Mouse (Mus musculus): ENCODE results near the gene Zer1. TPM values are rescaled to one million over a fixed set of nuclear protein-coding genes. Genes with fewer than 3 reads are reported as not detected.

Zer1 gene
- polyA plus RNA-seq (2014; fragmentation: Nextera tagmentation; extraction: Ambion mirVana), result 5.2 and 5.3 TPM in 2 replicates

- H3K27me3 ChIP-seq (ENCODE audit: control insufficient read depth, insufficient read depth, low read length), result no peaks in the 10 kb centered on the region
- 0 out of 2 replicates have a peak within 1 kb of the TSS, but pooled peaks have one; percentile 39 for H3K27ac ChIP-seq (replicated peaks; ENCODE audit: low read depth, low read length)
- no peaks in the 10 kb centered on the region for H3K9me3 ChIP-seq (replicated peaks; ENCODE audit: control insufficient read depth, low read length)
- H3K4me1 ChIP-seq (ENCODE audit: control insufficient read depth, insufficient read depth, low read length), result no peaks in the 10 kb centered on the region
- DNase-seq (ENCODE audit: low spot score) (peak; percentile 94), ATAC-seq (replicated peaks; ENCODE audit: insufficient number of reproducible peaks, low FRiP score, low TSS enrichment, low read depth) (peak; percentile 95)
- H3K4me3 ChIP-seq (ENCODE audit: low read depth, low read length), result peak within 1 kb of the TSS; percentile 82
- H3K9ac ChIP-seq (replicated peaks; ENCODE audit: low read length), result peak within 1 kb of the TSS; percentile 83
- H3K4me2 ChIP-seq (ENCODE audit: low read depth, low read length), result peak within 1 kb of the TSS; percentile 79
- no peaks in the 10 kb centered on the region for H3K36me3 ChIP-seq (replicated peaks; ENCODE audit: control insufficient read depth, insufficient read depth, low read depth, low read length)
- WGBS, result 12% methylated on average over 30 of the region's 31 CpGs
These were observed at the start of gene Zer1 for GRCm38 (mm10) chr2:30124472-30125274. Gene Zer1 (minus strand): TSS chr2:30124585.

DNA sequence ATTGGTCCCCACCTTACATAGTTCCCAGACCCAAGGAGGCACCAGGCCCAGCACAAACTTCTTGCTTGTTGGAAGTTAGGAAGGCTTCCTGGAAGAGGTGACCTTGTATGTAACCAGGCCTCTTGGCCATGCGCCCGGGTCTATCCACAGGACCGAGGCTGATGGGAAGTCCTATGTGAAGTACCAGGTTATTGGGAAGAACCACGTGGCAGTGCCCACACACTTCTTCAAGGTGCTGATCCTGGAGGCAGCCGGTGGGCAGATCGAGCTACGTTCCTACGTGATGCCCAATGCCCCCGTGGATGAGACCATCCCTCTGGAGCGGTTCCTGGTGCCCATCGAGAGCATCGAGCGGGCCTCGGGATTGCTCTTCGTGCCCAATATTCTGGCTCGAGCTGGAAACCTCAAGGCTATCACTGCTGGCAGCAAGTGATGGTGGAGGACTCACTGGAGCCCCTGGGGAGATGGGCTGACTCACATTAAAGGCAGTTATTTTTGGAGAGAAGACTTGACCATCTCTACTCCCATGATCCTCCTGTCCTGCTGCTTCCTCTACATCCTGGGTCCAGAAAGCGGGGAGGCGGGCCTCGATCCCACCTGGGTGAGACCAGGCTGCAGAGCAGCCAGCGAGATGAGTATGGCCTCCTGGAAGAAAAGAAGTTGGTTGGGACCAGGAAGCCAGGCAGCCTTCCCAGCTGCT, 49.3 kb upstream of the Zer1 start:
- H3K4me2 ChIP-seq (ENCODE audit: low read depth, low read length), result no peak overlapping the region
- no peak overlapping the region for H3K9ac ChIP-seq (replicated peaks; ENCODE audit: low read length)
- ATAC-seq (replicated peaks; ENCODE audit: insufficient number of reproducible peaks, low FRiP score, low TSS enrichment, low read depth) (no peak), DNase-seq (ENCODE audit: low spot score) (no peak)
- H3K4me1 ChIP-seq (ENCODE audit: control insufficient read depth, insufficient read depth, low read length), result peaks cover 6% of the 10 kb centered on the region
- H3K36me3 ChIP-seq (replicated peaks; ENCODE audit: control insufficient read depth, insufficient read depth, low read depth, low read length), result peaks cover 10% of the 10 kb centered on the region
- no peak overlapping the region for H3K4me3 ChIP-seq (ENCODE audit: low read depth, low read length)
- 95% methylated on average over 20 of the region's 20 CpGs for WGBS
- no peaks in the 10 kb centered on the region for H3K27me3 ChIP-seq (ENCODE audit: control insufficient read depth, insufficient read depth, low read length)
- H3K27ac ChIP-seq (replicated peaks; ENCODE audit: low read depth, low read length), result no peak overlapping the region
- no peaks in the 10 kb centered on the region for H3K9me3 ChIP-seq (replicated peaks; ENCODE audit: control insufficient read depth, low read length)

GRCm38 (mm10) chr2:30171997-30172382, 47.6 kb upstream of the Zer1 start:
- H3K4me3 ChIP-seq (ENCODE audit: low read depth, low read length), result peak overlapping the region; percentile 68
- ATAC-seq (replicated peaks; ENCODE audit: insufficient number of reproducible peaks, low FRiP score, low TSS enrichment, low read depth) (0 out of 2 replicates have a peak, but pooled peaks have one; percentile 30), DNase-seq (ENCODE audit: low spot score) (no peak)
- H3K9ac ChIP-seq (replicated peaks; ENCODE audit: low read length), result peak overlapping the region; percentile 69
- WGBS, result 3% methylated on average over 19 of the region's 19 CpGs
- H3K27me3 ChIP-seq (ENCODE audit: control insufficient read depth, insufficient read depth, low read length), result no peaks in the 10 kb centered on the region
- H3K27ac ChIP-seq (replicated peaks; ENCODE audit: low read depth, low read length), result no peak overlapping the region
- peaks cover under 1% of the 10 kb centered on the region; the same call in 1 of the 2 replicates for H3K9me3 ChIP-seq (replicated peaks; ENCODE audit: control insufficient read depth, low read length)
- H3K36me3 ChIP-seq (replicated peaks; ENCODE audit: control insufficient read depth, insufficient read depth, low read depth, low read length), result peaks cover 10% of the 10 kb centered on the region
- no peaks in the 10 kb centered on the region; the same call in 1 of the 2 replicates for H3K4me1 ChIP-seq (ENCODE audit: control insufficient read depth, insufficient read depth, low read length)
- peak overlapping the region; percentile 98 for H3K4me2 ChIP-seq (ENCODE audit: low read depth, low read length)

DNA sequence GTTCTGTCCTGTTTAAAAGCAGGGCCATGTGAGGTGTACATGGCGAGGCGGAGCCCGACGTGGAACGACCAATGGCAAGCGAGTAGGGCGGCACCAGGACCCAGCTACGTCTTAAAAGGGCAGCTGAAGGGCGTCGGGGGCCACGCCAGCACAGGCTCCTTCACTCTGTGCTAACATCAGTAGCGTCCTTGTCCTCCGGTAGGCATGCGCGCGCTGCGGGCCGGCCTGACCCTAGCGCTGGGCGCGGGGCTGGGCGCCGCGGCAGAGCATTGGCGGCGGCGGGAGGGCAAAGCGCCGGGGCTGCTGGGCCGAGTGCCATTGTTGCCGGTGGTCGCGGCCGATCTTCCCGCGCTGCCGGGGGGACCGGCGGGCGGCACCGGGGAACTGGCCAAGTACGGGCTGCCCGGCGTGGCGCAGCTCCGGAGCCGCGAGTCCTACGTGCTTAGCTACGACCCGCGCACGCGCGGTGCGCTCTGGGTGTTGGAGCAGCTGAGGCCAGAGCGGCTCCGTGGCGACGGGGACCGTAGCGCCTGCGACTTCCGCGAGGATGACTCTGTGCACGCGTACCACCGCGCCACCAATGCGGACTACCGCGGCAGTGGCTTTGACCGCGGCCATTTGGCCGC, 47.1 kb upstream of the Zer1 start, which contains the start of gene Endog:
Gene Endog, plus strand, starts transcription at position 123 of the 626 bp plus-strand sequence.
- Histone ChIP-seq H3K4me3 (ENCODE audit: low read depth, low read length) (peak within 1 kb of the TSS; percentile 68), H3K27ac (replicated peaks; ENCODE audit: low read depth, low read length) (peak within 1 kb of the TSS; percentile 65), H3K36me3 (replicated peaks; ENCODE audit: control insufficient read depth, insufficient read depth, low read depth, low read length) (peaks cover 9% of the 10 kb centered on the region), H3K9ac (replicated peaks; ENCODE audit: low read length) (peak within 1 kb of the TSS; percentile 69), H3K4me1 (ENCODE audit: control insufficient read depth, insufficient read depth, low read length) (no peaks in the 10 kb centered on the region; the same call in 1 of the 2 replicates), H3K9me3 (replicated peaks; ENCODE audit: control insufficient read depth, low read length) (peaks cover 6% of the 10 kb centered on the region; the same call in 1 of the 2 replicates), H3K4me2 (ENCODE audit: low read depth, low read length) (peak within 1 kb of the TSS; percentile 98), H3K27me3 (ENCODE audit: control insufficient read depth, insufficient read depth, low read length) (no peaks in the 10 kb centered on the region)
- DNase-seq (ENCODE audit: low spot score), result peak; percentile 83
- 0% methylated on average over 70 of the region's 75 CpGs for WGBS
- peak; percentile 95 for ATAC-seq (replicated peaks; ENCODE audit: insufficient number of reproducible peaks, low FRiP score, low TSS enrichment, low read depth)

DNA sequence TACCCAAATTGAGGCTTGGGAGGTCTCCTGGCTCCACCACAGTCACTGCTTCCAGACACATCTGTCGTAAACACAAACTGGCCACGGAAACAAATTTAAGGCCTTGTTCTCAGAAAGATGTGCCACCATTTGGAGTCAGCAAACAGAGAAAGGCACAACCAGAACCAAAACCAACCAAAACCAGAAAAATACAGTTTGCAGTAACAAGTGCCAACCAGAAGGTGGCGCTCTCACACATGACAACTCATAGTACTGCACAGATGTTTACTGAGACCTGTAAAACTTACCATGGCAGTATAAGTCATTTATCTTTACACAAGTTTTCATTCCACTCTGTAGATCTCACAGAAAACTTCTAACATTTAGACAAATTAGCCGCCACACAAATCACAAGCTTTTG, 42.3 kb upstream of the Zer1 start:
- 63% methylated on average over 4 of the region's 4 CpGs for WGBS
- H3K27me3 ChIP-seq (ENCODE audit: control insufficient read depth, insufficient read depth, low read length), result no peaks in the 10 kb centered on the region
- DNase-seq (ENCODE audit: low spot score) (no peak), ATAC-seq (replicated peaks; ENCODE audit: insufficient number of reproducible peaks, low FRiP score, low TSS enrichment, low read depth) (no peak)
- no peaks in the 10 kb centered on the region for H3K4me1 ChIP-seq (ENCODE audit: control insufficient read depth, insufficient read depth, low read length)
- H3K4me3 ChIP-seq (ENCODE audit: low read depth, low read length), result no peak overlapping the region
- H3K4me2 ChIP-seq (ENCODE audit: low read depth, low read length), result no peak overlapping the region
- H3K9ac ChIP-seq (replicated peaks; ENCODE audit: low read length), result no peak overlapping the region
- no peak overlapping the region for H3K27ac ChIP-seq (replicated peaks; ENCODE audit: low read depth, low read length)
- peaks cover 7% of the 10 kb centered on the region; the same call in 1 of the 2 replicates for H3K9me3 ChIP-seq (replicated peaks; ENCODE audit: control insufficient read depth, low read length)
- H3K36me3 ChIP-seq (replicated peaks; ENCODE audit: control insufficient read depth, insufficient read depth, low read depth, low read length), result no peaks in the 10 kb centered on the region

DNA sequence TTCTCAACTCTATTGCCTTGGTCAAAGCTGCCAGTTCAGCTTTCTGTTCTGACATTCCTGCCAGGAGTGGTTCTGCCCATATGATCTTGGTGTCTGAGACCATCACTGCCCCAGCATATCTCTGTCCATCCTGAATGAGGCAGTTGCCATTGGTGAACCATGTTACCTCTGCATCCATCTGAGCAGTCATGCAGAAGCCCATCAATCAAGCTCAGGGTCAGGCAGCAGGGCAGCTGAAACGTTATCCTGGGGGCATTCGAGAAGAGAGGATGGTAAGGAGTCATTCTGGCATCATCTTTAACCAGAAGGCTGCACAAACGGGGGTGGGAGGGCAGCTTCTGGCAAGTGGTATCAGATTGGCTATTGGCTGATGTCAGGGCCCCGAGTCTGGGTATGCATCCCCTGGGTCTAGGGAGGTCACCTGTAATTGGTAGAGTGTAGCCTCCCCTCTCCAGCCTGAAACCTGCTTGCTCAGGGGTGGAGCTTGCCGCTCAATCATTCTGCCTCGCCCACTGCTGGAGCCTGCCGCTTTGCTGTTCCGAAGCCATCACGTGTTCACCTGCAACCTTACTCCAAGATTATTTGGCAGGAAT, 40.1 kb upstream of the Zer1 start:
- H3K4me1 ChIP-seq (ENCODE audit: control insufficient read depth, insufficient read depth, low read length), result no peaks in the 10 kb centered on the region
- DNase-seq (ENCODE audit: low spot score) (no peak), ATAC-seq (replicated peaks; ENCODE audit: insufficient number of reproducible peaks, low FRiP score, low TSS enrichment, low read depth) (no peak)
- no peak overlapping the region for H3K27ac ChIP-seq (replicated peaks; ENCODE audit: low read depth, low read length)
- WGBS, result 57% methylated on average over 9 of the region's 9 CpGs
- no peak overlapping the region for H3K4me2 ChIP-seq (ENCODE audit: low read depth, low read length)
- H3K36me3 ChIP-seq (replicated peaks; ENCODE audit: control insufficient read depth, insufficient read depth, low read depth, low read length), result no peaks in the 10 kb centered on the region
- no peak overlapping the region for H3K9ac ChIP-seq (replicated peaks; ENCODE audit: low read length)
- H3K9me3 ChIP-seq (replicated peaks; ENCODE audit: control insufficient read depth, low read length), result peaks cover 7% of the 10 kb centered on the region; the same call in 1 of the 2 replicates
- H3K4me3 ChIP-seq (ENCODE audit: low read depth, low read length), result no peak overlapping the region
- H3K27me3 ChIP-seq (ENCODE audit: control insufficient read depth, insufficient read depth, low read length), result no peaks in the 10 kb centered on the region

- DNase-seq (ENCODE audit: low spot score) (peak; percentile 75), ATAC-seq (replicated peaks; ENCODE audit: insufficient number of reproducible peaks, low FRiP score, low TSS enrichment, low read depth) (no peak)
- no peak overlapping the region for H3K27ac ChIP-seq (replicated peaks; ENCODE audit: low read depth, low read length)
- H3K4me3 ChIP-seq (ENCODE audit: low read depth, low read length), result no peak overlapping the region
- H3K36me3 ChIP-seq (replicated peaks; ENCODE audit: control insufficient read depth, insufficient read depth, low read depth, low read length), result no peaks in the 10 kb centered on the region
- no peak overlapping the region for H3K9ac ChIP-seq (replicated peaks; ENCODE audit: low read length)
- no peaks in the 10 kb centered on the region for H3K4me1 ChIP-seq (ENCODE audit: control insufficient read depth, insufficient read depth, low read length)
- no peaks in the 10 kb centered on the region for H3K27me3 ChIP-seq (ENCODE audit: control insufficient read depth, insufficient read depth, low read length)
- no peak overlapping the region for H3K4me2 ChIP-seq (ENCODE audit: low read depth, low read length)
- peaks cover 5% of the 10 kb centered on the region; the same call in 1 of the 2 replicates for H3K9me3 ChIP-seq (replicated peaks; ENCODE audit: control insufficient read depth, low read length)
These were observed 37.4 kb upstream of the Zer1 start for GRCm38 (mm10) chr2:30161809-30162208.

All from embryonic facial prominence, embryonic 11.5 days (tissue).